Mouse (Mus musculus): ENCODE results near the gene Lamc3. TPM values are rescaled to one million over a fixed set of nuclear protein-coding genes. Genes with fewer than 3 reads are reported as not detected.

The Lamc3 gene
- polyA plus RNA-seq, 1 experiment from 2014 or later = 4.5 TPM

GRCm38 (mm10) chr2:31862919-31863318, 24.2 kb upstream of the Lamc3 start:
- no peak for ATAC-seq (replicated peaks; ENCODE audit: low FRiP score)
- WGBS = 71% methylated on average over 1 of the region's 1 CpGs
- Histone ChIP-seq H3K4me2 (no peak overlapping the region), H3K27me3 (peaks cover 11% of the 10 kb centered on the region; the same call in 1 of the 2 replicates), H3K4me1 (peaks cover 28% of the 10 kb centered on the region), H3K9ac (no peak overlapping the region), H3K27ac (no peak overlapping the region), H3K4me3 (replicated peaks) (no peak overlapping the region), H3K9me3 (replicated peaks) (no peaks in the 10 kb centered on the region), H3K36me3 (no peaks in the 10 kb centered on the region)

GRCm38 (mm10) chr2:31863766-31864165, 23.3 kb upstream of the Lamc3 start:
- Histone ChIP-seq H3K9ac (no peak overlapping the region), H3K4me3 (replicated peaks) (no peak overlapping the region), H3K36me3 (no peaks in the 10 kb centered on the region), H3K27me3 (peaks cover 10% of the 10 kb centered on the region; the same call in 1 of the 2 replicates), H3K27ac (no peak overlapping the region), H3K4me2 (no peak overlapping the region), H3K9me3 (replicated peaks) (no peaks in the 10 kb centered on the region), H3K4me1 (peaks cover 28% of the 10 kb centered on the region)
- 89% methylated on average over 1 of the region's 1 CpGs for WGBS
- ATAC-seq (replicated peaks; ENCODE audit: low FRiP score) = no peak

- H3K36me3 ChIP-seq = no peaks in the 10 kb centered on the region
- H3K4me1 ChIP-seq = peaks cover 16% of the 10 kb centered on the region
- 0 out of 2 replicates have a peak, but pooled peaks have one; percentile 22 for ATAC-seq (replicated peaks; ENCODE audit: low FRiP score)
- H3K27ac ChIP-seq = no peak overlapping the region
- no peak overlapping the region for H3K4me2 ChIP-seq
- H3K27me3 ChIP-seq = 0 out of 2 replicates have a peak, but pooled peaks cover 4% of the 10 kb centered on the region
- no peaks in the 10 kb centered on the region for H3K9me3 ChIP-seq (replicated peaks)
- no peak overlapping the region for H3K4me3 ChIP-seq (replicated peaks)
- WGBS = 88% methylated on average over 9 of the region's 9 CpGs
- H3K9ac ChIP-seq = no peak overlapping the region
Observed at GRCm38 (mm10) chr2:31864891-31865290, 22.2 kb upstream of the Lamc3 start.

GRCm38 (mm10) chr2:31865322-31865721, 21.8 kb upstream of the Lamc3 start:
- H3K27me3 ChIP-seq = 0 out of 2 replicates have a peak, but pooled peaks cover 4% of the 10 kb centered on the region
- H3K4me1 ChIP-seq = peaks cover 15% of the 10 kb centered on the region
- no peak overlapping the region for H3K4me3 ChIP-seq (replicated peaks)
- H3K9ac ChIP-seq = no peak overlapping the region
- H3K36me3 ChIP-seq = no peaks in the 10 kb centered on the region
- 47% methylated on average over 4 of the region's 4 CpGs for WGBS
- peak; percentile 27; the same call in 1 of the 2 replicates for ATAC-seq (replicated peaks; ENCODE audit: low FRiP score)
- H3K4me2 ChIP-seq = no peak overlapping the region
- no peak overlapping the region for H3K27ac ChIP-seq
- H3K9me3 ChIP-seq (replicated peaks) = no peaks in the 10 kb centered on the region

GRCm38 (mm10) chr2:31865794-31866193, 21.3 kb upstream of the Lamc3 start:
- 0 out of 2 replicates have a peak, but pooled peaks have one; percentile 9 for ATAC-seq (replicated peaks; ENCODE audit: low FRiP score)
- Histone ChIP-seq H3K9me3 (replicated peaks) (no peaks in the 10 kb centered on the region), H3K4me1 (peaks cover 15% of the 10 kb centered on the region), H3K27ac (no peak overlapping the region), H3K4me3 (replicated peaks) (no peak overlapping the region), H3K36me3 (no peaks in the 10 kb centered on the region), H3K9ac (no peak overlapping the region), H3K27me3 (0 out of 2 replicates have a peak, but pooled peaks cover 4% of the 10 kb centered on the region), H3K4me2 (no peak overlapping the region)
- WGBS = 35% methylated on average over 2 of the region's 2 CpGs

- peak overlapping the region; percentile 79; the same call in 1 of the 2 replicates for H3K27ac ChIP-seq
- no peak for ATAC-seq (replicated peaks; ENCODE audit: low FRiP score)
- 71% methylated on average over 8 of the region's 8 CpGs for WGBS
- H3K4me2 ChIP-seq = no peak overlapping the region
- H3K9ac ChIP-seq = no peak overlapping the region
- H3K4me3 ChIP-seq (replicated peaks) = no peak overlapping the region
- no peaks in the 10 kb centered on the region for H3K36me3 ChIP-seq
- no peaks in the 10 kb centered on the region; the same call in 1 of the 2 replicates for H3K9me3 ChIP-seq (replicated peaks)
- peaks cover 15% of the 10 kb centered on the region for H3K4me1 ChIP-seq
- 0 out of 2 replicates have a peak, but pooled peaks cover 2% of the 10 kb centered on the region for H3K27me3 ChIP-seq
Observed at GRCm38 (mm10) chr2:31867773-31868537, 19.1 kb upstream of the Lamc3 start.

GRCm38 (mm10) chr2:31868538-31869164, 18.4 kb upstream of the Lamc3 start:
- H3K27ac ChIP-seq = peak overlapping the region; percentile 79
- no peak overlapping the region for H3K9ac ChIP-seq
- no peaks in the 10 kb centered on the region; the same call in 1 of the 2 replicates for H3K9me3 ChIP-seq (replicated peaks)
- H3K27me3 ChIP-seq = no peaks in the 10 kb centered on the region
- H3K4me2 ChIP-seq = 0 out of 2 replicates have a peak overlapping the region, but pooled peaks have one; percentile 7
- H3K36me3 ChIP-seq = no peaks in the 10 kb centered on the region
- peak; percentile 65 for ATAC-seq (replicated peaks; ENCODE audit: low FRiP score)
- 43% methylated on average over 10 of the region's 10 CpGs for WGBS
- H3K4me3 ChIP-seq (replicated peaks) = no peak overlapping the region
- peaks cover 15% of the 10 kb centered on the region for H3K4me1 ChIP-seq

- Histone ChIP-seq H3K9ac (no peak overlapping the region), H3K9me3 (replicated peaks) (no peaks in the 10 kb centered on the region; the same call in 1 of the 2 replicates), H3K27me3 (peaks cover 7% of the 10 kb centered on the region; the same call in 1 of the 2 replicates), H3K4me2 (no peak overlapping the region), H3K4me1 (peaks cover 21% of the 10 kb centered on the region), H3K4me3 (replicated peaks) (no peak overlapping the region), H3K27ac (no peak overlapping the region), H3K36me3 (no peaks in the 10 kb centered on the region)
- WGBS = 92% methylated on average over 5 of the region's 5 CpGs
- no peak for ATAC-seq (replicated peaks; ENCODE audit: low FRiP score)
Observed at GRCm38 (mm10) chr2:31869692-31870091, 17.4 kb upstream of the Lamc3 start.

- Histone ChIP-seq H3K4me3 (replicated peaks) (no peak overlapping the region), H3K4me1 (peaks cover 15% of the 10 kb centered on the region), H3K9ac (no peak overlapping the region), H3K9me3 (replicated peaks) (no peaks in the 10 kb centered on the region; the same call in 1 of the 2 replicates), H3K27ac (no peak overlapping the region), H3K27me3 (peaks cover 15% of the 10 kb centered on the region), H3K4me2 (no peak overlapping the region), H3K36me3 (no peaks in the 10 kb centered on the region)
- WGBS = 63% methylated on average over 3 of the region's 3 CpGs
- ATAC-seq (replicated peaks; ENCODE audit: low FRiP score) = no peak
Observed at GRCm38 (mm10) chr2:31870683-31871082, 16.4 kb upstream of the Lamc3 start.

GRCm38 (mm10) chr2:31874290-31874855, 12.7 kb upstream of the Lamc3 start:
- H3K36me3 ChIP-seq = no peaks in the 10 kb centered on the region
- no peak overlapping the region for H3K4me3 ChIP-seq (replicated peaks)
- peaks cover 8% of the 10 kb centered on the region; the same call in 1 of the 2 replicates for H3K4me1 ChIP-seq
- no peak for ATAC-seq (replicated peaks; ENCODE audit: low FRiP score)
- H3K27me3 ChIP-seq = peaks cover 47% of the 10 kb centered on the region
- H3K4me2 ChIP-seq = peak overlapping the region; percentile 24; the same call in 1 of the 2 replicates
- no peak overlapping the region for H3K9ac ChIP-seq
- no peaks in the 10 kb centered on the region; the same call in 1 of the 2 replicates for H3K9me3 ChIP-seq (replicated peaks)
- H3K27ac ChIP-seq = no peak overlapping the region
- 52% methylated on average over 26 of the region's 26 CpGs for WGBS

- 44% methylated on average over 12 of the region's 12 CpGs for WGBS
- ATAC-seq (replicated peaks; ENCODE audit: low FRiP score) = no peak
- H3K27me3 ChIP-seq = peaks cover 66% of the 10 kb centered on the region
- H3K36me3 ChIP-seq = no peaks in the 10 kb centered on the region
- no peak overlapping the region for H3K27ac ChIP-seq
- H3K4me2 ChIP-seq = no peak overlapping the region
- H3K4me1 ChIP-seq = peaks cover 17% of the 10 kb centered on the region
- no peak overlapping the region for H3K9ac ChIP-seq
- no peak overlapping the region for H3K4me3 ChIP-seq (replicated peaks)
- H3K9me3 ChIP-seq (replicated peaks) = no peaks in the 10 kb centered on the region; the same call in 1 of the 2 replicates
Observed at GRCm38 (mm10) chr2:31876446-31876845, 10.6 kb upstream of the Lamc3 start.

- H3K9ac ChIP-seq = no peak overlapping the region
- no peak for ATAC-seq (replicated peaks; ENCODE audit: low FRiP score)
- H3K4me2 ChIP-seq = no peak overlapping the region
- H3K27ac ChIP-seq = no peak overlapping the region
- peaks cover 17% of the 10 kb centered on the region for H3K4me1 ChIP-seq
- peaks cover 87% of the 10 kb centered on the region for H3K27me3 ChIP-seq
- H3K4me3 ChIP-seq (replicated peaks) = no peak overlapping the region
- H3K9me3 ChIP-seq (replicated peaks) = no peaks in the 10 kb centered on the region
- 60% methylated on average over 17 of the region's 17 CpGs for WGBS
- no peaks in the 10 kb centered on the region for H3K36me3 ChIP-seq
Observed at GRCm38 (mm10) chr2:31878610-31879009, 8.5 kb upstream of the Lamc3 start.

Data from kidney, embryonic 15.5 days (tissue).